Mouse (Mus musculus) small intestine, adult 2 months (tissue): Measurements from ENCODE around the gene Tmem158. TPM values are rescaled to one million over a fixed set of nuclear protein-coding genes. Genes with fewer than 3 reads are reported as not detected.
A peak's percentile ranks its signal among the peaks of the same experiment; 100 is the strongest.

Experiments
- H3K27ac ChIP-seq: fragments of 200-500 bp; 2 replicates; pipeline ENCODE4 v1.5.1; 2012; ENCODE audit warnings: low read depth, low read length, control low read depth, inconsistent platforms; ENCODE audit not compliant: insufficient read depth
- H3K27me3 ChIP-seq: fragments of 200-500 bp; 2 replicates; pipeline ENCODE4 v1.6.1; 2012; ENCODE audit warnings: mild to moderate bottlenecking, moderate library complexity, low read length, inconsistent platforms; ENCODE audit not compliant: control insufficient read depth, insufficient read depth
- H3K36me3 ChIP-seq: fragments of 200-500 bp; 2 replicates; pipeline ENCODE4 v1.6.1; 2012; ENCODE audit warnings: mild to moderate bottlenecking, low read length, control low read depth, inconsistent platforms; ENCODE audit not compliant: control insufficient read depth, insufficient read depth
- H3K4me1 ChIP-seq: fragments of 200-500 bp; 2 replicates; pipeline ENCODE4 v1.6.1; 2012; ENCODE audit warnings: low read length, inconsistent platforms, mixed read lengths; ENCODE audit not compliant: control insufficient read depth, insufficient read depth, insufficient read length
- H3K4me3 ChIP-seq: fragments of 200-500 bp; 2 replicates; pipeline ENCODE4 v1.5.1; 2012; ENCODE audit warnings: low read depth, mild to moderate bottlenecking, control low read depth, inconsistent platforms, low read length, moderate library complexity
- CTCF ChIP-seq: fragments of 200-500 bp; IDR thresholded peaks from 2 replicates; pipeline ENCODE4 v1.5.1; 2012; ENCODE audit warnings: low read depth, mild to moderate bottlenecking, control low read depth, inconsistent platforms, low read length, moderate library complexity, mixed read lengths; ENCODE audit not compliant: insufficient replicate concordance, insufficient read length; ENCODE audit errors: extremely low read depth
- POLR2A ChIP-seq: fragments of 200-500 bp; IDR thresholded peaks from 2 replicates; pipeline ENCODE4 v1.6.1; 2012; ENCODE audit warnings: low read depth, mild to moderate bottlenecking, control low read depth, inconsistent platforms, low read length, moderate library complexity
- WGBS: fragments of 180-500 bp; shearing (Covaris S2); methylation state at CpG from one replicate; pipeline ENCODE4 v1.1.7; 2018; 5-methylcytosine and 5-hydroxymethylcytosine counted together
- polyA plus RNA-seq: library from polyadenylated mRNA; depleted of rRNA; stranded (reverse); fragments of >200 nt; gene quantifications from 2 replicates; pipeline ENCODE4 v1.2.3, GENCODE M21; 2012; rRNA removed

The Tmem158 gene
- 21.7 and 44.7 TPM in 2 replicates for polyA plus RNA-seq

GRCm38 (mm10) chr9:123260611-123261021 lies at the start of gene Tmem158:
Gene Tmem158, minus strand, starts transcription at chr9:123260764.
- H3K4me3 ChIP-seq = peak within 1 kb of the TSS; percentile 75
- H3K36me3 ChIP-seq = no peaks in the 10 kb centered on the region
- under 1% methylated on average over 40 of the region's 40 CpGs for WGBS
- no peaks in the 10 kb centered on the region for H3K4me1 ChIP-seq
- H3K27ac ChIP-seq = no peak within 1 kb of the TSS
- no peak for TF ChIP-seq CTCF
- TF ChIP-seq POLR2A = no peak; the same call in none of the 2 replicates
- H3K27me3 ChIP-seq = peaks cover 7% of the 10 kb centered on the region

GRCm38 (mm10) chr9:123309685-123310365 lies 49.3 kb upstream of the Tmem158 start:
- 0 out of 2 replicates have a peak, but pooled peaks cover 2% of the 10 kb centered on the region for H3K27me3 ChIP-seq
- no peaks in the 10 kb centered on the region for H3K4me1 ChIP-seq
- no peak overlapping the region for H3K27ac ChIP-seq
- H3K36me3 ChIP-seq = no peaks in the 10 kb centered on the region
- 25% methylated on average over 2 of the region's 2 CpGs for WGBS
- no peak overlapping the region for H3K4me3 ChIP-seq
- TF ChIP-seq POLR2A = no peak
- TF ChIP-seq CTCF = no peak

- Histone ChIP-seq H3K36me3 (no peaks in the 10 kb centered on the region), H3K27ac (no peak overlapping the region), H3K4me1 (no peaks in the 10 kb centered on the region), H3K27me3 (0 out of 2 replicates have a peak, but pooled peaks cover 2% of the 10 kb centered on the region), H3K4me3 (no peak overlapping the region)
- TF ChIP-seq CTCF (no peak), POLR2A (no peak)
- WGBS = 38% methylated on average over 5 of the region's 5 CpGs
These were observed 48.5 kb upstream of the Tmem158 start for GRCm38 (mm10) chr9:123309073-123309472.

- H3K4me1 ChIP-seq = no peaks in the 10 kb centered on the region
- H3K27me3 ChIP-seq = no peaks in the 10 kb centered on the region
- no peaks in the 10 kb centered on the region for H3K36me3 ChIP-seq
- H3K4me3 ChIP-seq = no peak overlapping the region
- H3K27ac ChIP-seq = no peak overlapping the region
- WGBS = 58% methylated on average over 8 of the region's 8 CpGs
- TF ChIP-seq POLR2A = no peak
- TF ChIP-seq CTCF = no peak
These were observed 44.4 kb upstream of the Tmem158 start for GRCm38 (mm10) chr9:123304917-123305316.

GRCm38 (mm10) chr9:123303952-123304351 lies 43.4 kb upstream of the Tmem158 start:
- no peaks in the 10 kb centered on the region for H3K36me3 ChIP-seq
- H3K27ac ChIP-seq = no peak overlapping the region
- TF ChIP-seq CTCF (no peak), POLR2A (no peak)
- no peaks in the 10 kb centered on the region for H3K27me3 ChIP-seq
- 79% methylated on average over 7 of the region's 7 CpGs for WGBS
- H3K4me1 ChIP-seq = no peaks in the 10 kb centered on the region
- no peak overlapping the region for H3K4me3 ChIP-seq

- WGBS = 90% methylated on average over 2 of the region's 2 CpGs
- no peak for TF ChIP-seq POLR2A
- TF ChIP-seq CTCF = no peak
These were observed 42.3 kb upstream of the Tmem158 start for GRCm38 (mm10) chr9:123302759-123303313.

GRCm38 (mm10) chr9:123297862-123298261 lies 37.3 kb upstream of the Tmem158 start:
- WGBS = 93% methylated on average over 7 of the region's 7 CpGs
- Histone ChIP-seq H3K27ac (no peak overlapping the region), H3K4me1 (no peaks in the 10 kb centered on the region), H3K4me3 (no peak overlapping the region), H3K36me3 (no peaks in the 10 kb centered on the region), H3K27me3 (no peaks in the 10 kb centered on the region)
- no peak for TF ChIP-seq POLR2A
- TF ChIP-seq CTCF = no peak

More at GRCm38 (mm10) chr9:123302759-123303313, 42.3 kb upstream of the Tmem158 start:
- H3K27me3 ChIP-seq = no peaks in the 10 kb centered on the region
- no peaks in the 10 kb centered on the region for H3K4me1 ChIP-seq
- H3K27ac ChIP-seq = no peak overlapping the region
- H3K36me3 ChIP-seq = no peaks in the 10 kb centered on the region
- H3K4me3 ChIP-seq = no peak overlapping the region
